Mouse (Mus musculus) adrenal gland, adult 18-20 months (tissue): ENCODE measurements around the gene Acot7. TPM values are rescaled to one million over a fixed set of nuclear protein-coding genes. Genes with fewer than 3 reads are reported as not detected.

ENCODE experiments used
- DNase-seq, 2 experiments: peaks; one replicate each; pipeline ENCODE4 v3.0.0; 2021 to 2022; ENCODE audit warnings: low spot score in 2 of 2
- total RNA-seq, 2 experiments: library from RNA; stranded (reverse); gene quantifications; 1 replicate in 1 of 2; 2 replicates in 1 of 2; pipeline ENCODE4 v1.2.3; 2021

Acot7 gene
- total RNA-seq, 2 experiments from 2014 or later, result 45.7 to 54.0 TPM

DNA sequence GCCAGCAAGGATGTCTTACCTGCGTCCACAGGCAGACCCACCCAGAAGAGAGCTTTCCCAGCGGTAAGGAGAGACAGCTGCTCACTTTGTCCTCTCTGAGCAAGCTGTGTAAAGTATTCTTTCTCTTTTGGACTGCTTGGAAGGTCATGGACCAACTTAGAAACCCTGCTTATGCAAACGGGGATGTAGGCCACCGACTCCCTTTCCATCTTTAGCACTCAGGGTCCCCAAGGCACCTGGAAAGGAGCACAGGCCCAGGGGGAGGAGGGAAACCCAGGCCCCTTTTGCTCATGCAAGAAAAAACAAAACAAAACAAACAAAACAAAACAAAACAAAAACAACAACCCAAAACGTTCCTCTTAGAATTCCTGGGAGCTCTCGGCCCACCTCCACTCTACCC, 113.6 kb downstream of the Acot7 start, which contains the start of gene Hes3:
Hes3 (minus strand) TSS at position 101 of the 400 bp plus-strand sequence.
- DNase-seq, result no peak

GRCm38 (mm10) chr4:152292102-152292765, 114.3 kb downstream of the Acot7 start:
- no peak for DNase-seq

DNA sequence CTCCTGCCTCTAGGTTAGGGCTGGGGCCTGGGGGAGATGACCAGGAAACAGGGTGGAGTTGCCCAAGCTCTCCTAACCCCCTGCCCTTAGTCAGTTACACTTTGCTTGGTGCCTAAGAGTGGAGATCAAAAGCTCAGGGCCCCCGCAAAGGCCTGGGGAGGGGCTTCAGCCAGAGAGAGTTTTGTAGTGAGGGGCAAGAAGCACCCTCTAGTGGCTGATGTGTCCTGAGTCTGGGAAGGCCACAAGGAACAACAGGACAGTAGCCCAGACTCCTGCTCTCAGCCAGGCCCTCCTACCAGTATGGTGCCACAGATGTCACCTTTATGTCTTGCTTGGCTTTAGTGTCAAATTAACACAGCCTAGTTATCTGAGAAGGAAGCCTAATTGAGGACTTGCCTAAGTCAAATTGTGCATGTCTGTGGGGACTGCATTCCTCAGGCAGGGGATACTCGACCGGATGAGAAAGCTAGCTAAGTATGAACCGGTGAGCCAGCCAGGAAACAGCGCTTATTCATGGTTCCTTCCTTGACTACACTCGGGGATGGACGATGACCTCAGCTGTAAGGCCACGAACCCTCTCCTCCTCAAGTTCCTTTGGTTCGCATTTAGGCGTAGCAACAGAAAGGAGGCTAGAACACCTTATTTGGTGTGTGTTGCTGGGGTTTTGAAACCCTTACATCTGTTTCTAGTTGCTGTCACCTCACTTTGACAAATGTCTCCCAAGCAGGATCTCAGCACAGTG, 116.4 kb downstream of the Acot7 start:
- DNase-seq, result no peak

DNA sequence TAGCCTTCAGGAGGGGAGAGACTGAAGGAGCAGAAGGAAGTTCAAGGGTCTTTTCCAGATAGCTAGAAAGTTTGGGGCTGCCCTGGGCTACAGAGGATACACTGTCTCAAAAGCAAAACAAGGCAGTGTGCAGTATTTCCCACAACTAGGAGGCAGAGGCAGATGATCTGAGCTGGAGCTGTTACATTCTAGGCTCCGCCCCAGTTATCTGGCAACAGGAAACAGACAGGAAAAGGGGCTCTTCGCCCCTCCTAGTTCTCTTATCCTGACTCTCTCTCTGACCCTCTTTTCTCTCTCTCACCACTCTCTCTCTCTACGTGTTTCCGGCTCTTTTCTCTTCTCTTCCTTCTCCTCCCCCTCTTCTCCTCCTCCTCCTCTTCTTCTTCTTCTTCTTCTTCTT, 118.0 kb downstream of the Acot7 start:
- no peak for DNase-seq

DNA sequence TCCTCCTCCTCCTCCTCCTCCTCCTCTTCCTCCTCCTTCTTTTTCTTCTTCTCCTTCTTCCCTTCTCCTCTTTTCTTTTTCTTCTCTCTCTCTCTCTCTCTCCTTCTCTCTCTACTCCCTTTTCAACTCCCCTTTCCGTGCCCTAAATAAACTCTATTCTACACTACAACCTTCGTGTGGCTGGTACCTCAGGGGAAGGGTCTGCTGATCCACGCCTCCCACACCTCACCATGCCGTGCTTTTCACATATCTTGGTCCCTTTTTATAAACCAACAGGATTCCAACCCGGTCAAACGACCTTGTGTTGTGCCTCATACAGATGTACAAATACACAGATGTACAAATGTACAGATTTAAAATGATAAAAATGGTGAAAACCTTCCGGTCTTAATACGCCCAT, 118.4 kb downstream of the Acot7 start:
- no peak for DNase-seq

DNA sequence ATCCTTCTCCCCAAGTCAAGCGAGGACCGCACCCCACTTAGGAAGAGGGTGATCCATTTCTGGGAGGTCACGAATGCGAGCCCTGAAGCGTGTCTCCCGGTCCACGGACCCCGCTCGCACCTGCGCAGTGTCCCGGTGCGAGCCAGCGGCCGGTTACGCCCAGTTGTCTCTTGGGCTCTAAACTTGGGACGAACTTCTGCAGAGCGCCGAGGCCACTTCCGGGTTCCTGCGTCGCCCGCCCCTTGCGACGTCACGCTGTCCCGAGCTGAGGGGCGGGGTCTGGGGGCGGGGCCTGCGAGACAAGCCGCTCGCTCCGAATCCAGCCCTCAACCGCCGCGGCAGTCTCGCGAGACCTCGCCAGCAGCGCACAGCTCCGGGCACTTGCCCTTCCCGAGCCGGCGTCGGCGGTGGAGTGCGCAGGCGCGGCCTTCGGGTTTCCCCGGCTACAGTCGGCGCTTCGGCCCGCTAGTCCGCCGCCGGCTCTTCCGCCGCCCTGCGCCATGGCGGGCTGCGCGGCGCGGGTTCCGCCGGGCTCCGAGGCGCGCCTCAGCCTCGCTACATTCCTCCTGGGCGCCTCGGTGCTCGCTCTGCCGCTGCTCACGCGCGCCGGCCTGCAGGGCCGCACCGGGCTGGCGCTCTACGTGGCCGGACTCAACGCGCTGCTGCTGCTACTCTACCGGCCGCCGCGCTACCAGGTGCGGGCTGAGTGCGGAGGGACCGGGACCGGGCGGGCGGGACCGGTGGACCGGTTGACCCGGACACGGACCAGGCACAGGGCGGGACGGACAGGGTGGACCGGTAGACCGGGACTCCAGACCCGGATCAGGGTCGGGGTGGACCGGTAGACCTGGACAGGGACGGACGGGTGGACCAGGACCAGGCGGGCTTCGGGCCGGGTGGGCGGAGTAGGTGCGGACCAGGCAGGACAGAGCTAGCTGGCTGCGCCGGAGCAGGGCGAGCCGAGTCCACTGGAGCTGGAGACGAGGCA, 119.2 kb downstream of the Acot7 start, which contains the start of gene Icmt:
Icmt (plus strand) TSS at position 354 of the 988 bp plus-strand sequence.
- DNase-seq, result peak; percentile 100

- no peak for DNase-seq
Measured at GRCm38 (mm10) chr4:152298836-152299235, 120.9 kb downstream of the Acot7 start.

DNA sequence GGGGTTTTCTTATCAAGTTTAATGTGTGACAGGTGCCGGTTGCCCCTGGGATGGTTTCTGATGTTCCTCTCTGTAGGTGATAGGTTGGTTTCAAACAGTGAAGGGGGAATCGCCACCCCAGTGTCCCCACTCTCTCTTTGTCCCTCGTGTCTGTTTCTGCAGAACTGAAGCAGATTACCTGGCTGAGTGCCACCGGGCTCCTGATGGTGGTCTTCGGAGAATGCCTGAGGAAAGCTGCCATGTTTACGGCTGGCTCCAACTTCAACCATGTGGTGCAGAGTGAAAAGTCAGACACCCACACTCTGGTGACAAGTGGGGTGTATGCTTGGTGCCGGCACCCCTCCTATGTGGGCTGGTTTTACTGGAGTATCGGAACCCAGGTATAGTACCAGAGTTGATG, 122.4 kb downstream of the Acot7 start:
- DNase-seq, result no peak

DNA sequence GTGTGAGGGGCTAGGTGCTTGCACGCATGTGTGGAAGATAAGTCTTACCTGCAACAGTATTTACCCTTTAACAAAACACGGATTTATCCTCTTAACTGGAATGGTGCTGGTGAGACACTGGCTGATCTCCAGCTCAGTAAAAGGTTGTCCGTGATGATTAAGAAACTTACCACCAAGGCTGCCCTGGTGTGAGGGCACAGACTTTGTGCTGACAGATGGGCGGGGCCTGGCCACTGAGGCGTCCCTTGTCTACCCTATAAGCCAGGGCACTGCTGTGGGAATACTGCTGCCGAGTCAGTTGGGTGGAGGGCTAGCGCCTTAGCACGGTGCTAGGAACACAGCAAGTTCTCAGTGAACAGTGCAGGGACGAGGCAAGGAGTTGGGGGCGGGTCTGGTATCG, 124.1 kb downstream of the Acot7 start:
- DNase-seq, result no peak

GRCm38 (mm10) chr4:152303172-152303571, 125.2 kb downstream of the Acot7 start:
- no peak for DNase-seq

GRCm38 (mm10) chr4:152304685-152305084, 126.8 kb downstream of the Acot7 start:
- no peak for DNase-seq

DNA sequence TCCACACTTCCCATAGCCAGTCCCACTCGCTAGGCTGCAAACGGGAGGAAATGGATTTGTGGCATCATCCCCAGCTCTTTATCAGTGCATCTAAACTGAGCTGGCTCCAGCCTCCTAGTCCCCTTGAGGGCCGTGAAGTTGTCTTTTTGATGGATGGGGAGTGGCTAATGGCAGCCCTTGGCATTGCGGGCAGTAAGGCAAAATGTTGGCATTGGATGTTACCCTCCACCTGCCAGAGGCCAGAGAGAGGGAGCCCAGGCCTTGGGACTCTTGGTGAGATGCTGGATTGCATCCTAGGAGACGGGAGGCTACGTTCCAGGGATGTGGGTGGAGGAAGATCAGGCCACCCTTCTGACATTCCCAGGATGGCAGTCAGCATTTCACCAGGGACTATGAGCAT, 128.1 kb downstream of the Acot7 start:
- no peak for DNase-seq

GRCm38 (mm10) chr4:152307542-152307941, 129.6 kb downstream of the Acot7 start:
- no peak for DNase-seq

- DNase-seq, result no peak
Measured at GRCm38 (mm10) chr4:152312186-152312585, 134.3 kb downstream of the Acot7 start.

DNA sequence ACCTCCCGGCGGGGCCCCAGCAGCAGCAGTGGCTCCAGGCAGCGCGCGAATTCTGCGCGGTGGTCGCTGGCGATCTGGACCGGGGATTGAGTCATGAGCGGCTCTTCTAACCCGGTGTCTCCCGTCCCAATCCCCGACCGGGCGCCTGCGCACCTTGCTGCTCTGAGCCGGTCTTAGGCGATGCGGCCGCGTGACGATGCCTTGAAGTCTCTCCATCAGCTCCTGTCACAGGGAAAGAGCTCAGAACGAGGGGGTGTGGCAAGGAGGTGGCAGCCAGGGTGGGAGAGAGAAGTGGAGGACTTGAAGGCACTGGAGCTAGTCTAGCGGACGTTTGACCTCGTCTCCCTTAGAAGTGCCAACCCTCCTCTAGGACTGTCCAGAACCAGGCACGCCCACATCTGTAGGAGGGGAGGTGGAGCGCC, 135.3 kb downstream of the Acot7 start:
- no peak for DNase-seq

DNA sequence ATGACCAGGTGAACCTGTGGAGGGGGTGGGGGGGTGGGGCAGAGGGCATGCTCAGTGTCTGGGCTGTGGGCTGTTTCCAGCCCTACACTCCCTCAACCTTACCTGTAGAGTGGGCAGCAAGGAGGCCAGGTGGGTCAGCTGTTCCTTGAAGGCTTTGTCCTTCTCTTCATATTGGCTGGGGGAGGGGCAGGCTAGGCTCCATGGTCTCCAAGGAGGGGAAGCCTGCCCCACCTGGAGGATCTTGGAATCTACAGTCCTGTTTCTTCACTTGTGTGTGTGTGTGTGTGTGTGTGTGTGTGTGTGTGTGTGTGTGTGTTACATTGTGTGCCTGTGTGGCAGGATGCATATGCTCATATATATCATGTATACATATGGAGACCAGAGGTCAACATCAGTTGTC, 136.0 kb downstream of the Acot7 start:
- no peak for DNase-seq

- DNase-seq, result no peak
Measured at GRCm38 (mm10) chr4:152315498-152316213, 137.7 kb downstream of the Acot7 start.

DNA sequence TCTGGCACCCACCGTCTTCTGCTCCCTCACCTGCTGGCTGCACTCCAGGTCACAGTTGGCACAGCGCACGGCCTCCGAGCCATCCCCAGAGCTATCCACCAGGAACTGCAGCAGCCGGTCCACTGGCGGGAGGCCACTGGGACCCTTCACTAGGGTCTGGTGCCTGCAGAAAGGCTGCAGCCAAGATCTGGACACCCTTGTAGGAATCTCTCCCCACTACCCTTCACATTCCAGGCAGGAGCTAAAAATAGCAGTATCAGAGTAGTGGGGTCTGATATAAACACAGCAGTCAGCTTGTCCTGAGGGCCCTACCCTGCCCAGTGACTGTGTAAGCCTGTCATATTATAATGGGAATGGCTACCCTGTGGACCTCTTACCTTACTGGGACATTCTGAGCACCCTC, 139.7 kb downstream of the Acot7 start:
- DNase-seq, result no peak

DNA sequence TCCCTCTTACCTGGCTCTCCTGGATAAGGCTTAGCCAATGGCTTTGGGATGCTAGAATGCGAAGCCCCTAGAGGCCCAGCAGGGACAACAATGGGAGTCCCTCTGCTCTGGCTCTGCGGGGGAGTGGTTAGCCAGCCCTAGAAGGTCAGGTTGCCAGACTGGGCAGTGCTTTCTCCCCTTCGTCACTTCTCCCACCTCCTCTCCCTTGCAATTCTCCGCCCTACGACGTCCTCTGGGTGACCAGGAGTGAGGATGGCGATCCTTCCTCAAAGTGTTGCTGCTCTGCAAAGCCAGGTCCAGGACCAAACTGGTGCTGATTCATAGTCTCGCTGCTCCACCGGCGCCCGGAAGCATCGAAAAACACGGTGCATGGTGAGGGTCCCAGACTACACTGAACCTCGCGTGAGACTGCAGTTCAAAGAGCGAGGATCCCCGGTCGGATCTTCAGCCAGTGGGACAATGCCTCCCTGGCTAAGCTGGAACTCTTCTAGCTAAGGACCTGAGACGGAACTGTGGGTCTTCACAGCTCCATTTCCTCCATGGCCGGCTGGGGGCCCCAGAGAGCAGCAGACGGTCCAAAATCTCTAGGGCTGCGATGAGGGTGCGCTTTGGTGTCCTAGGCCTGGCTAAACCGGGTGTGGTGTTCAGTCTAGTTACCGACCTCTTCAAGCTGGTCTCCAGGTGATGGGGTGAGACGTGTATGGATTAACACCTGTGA, 140.7 kb downstream of the Acot7 start, which contains the start of gene Rnf207:
Rnf207 (minus strand) TSS at position 477 of the 718 bp plus-strand sequence.
- DNase-seq, result peak; percentile 58 to 62
